Mouse (Mus musculus) thymus, adult 2 months (tissue): ENCODE data around the gene Prdm11.

Experiments used
- CTCF ChIP-seq: fragments of 200-500 bp; IDR thresholded peaks from 2 replicates; pipeline ENCODE4 v1.5.1; 2012; ENCODE audit warnings: mild to moderate bottlenecking, control low read depth, low read length, moderate library complexity, borderline replicate concordance; ENCODE audit not compliant: control insufficient read depth, poor library complexity, insufficient read depth; ENCODE audit errors: extremely low read depth
- POLR2A ChIP-seq: fragments of 200-500 bp; IDR thresholded peaks from 2 replicates; pipeline ENCODE4 v1.6.1; 2012; ENCODE audit warnings: mild to moderate bottlenecking, low read length, control low read depth, moderate library complexity; ENCODE audit not compliant: control insufficient read depth, poor library complexity, insufficient read depth; ENCODE audit errors: extremely low read depth

DNA sequence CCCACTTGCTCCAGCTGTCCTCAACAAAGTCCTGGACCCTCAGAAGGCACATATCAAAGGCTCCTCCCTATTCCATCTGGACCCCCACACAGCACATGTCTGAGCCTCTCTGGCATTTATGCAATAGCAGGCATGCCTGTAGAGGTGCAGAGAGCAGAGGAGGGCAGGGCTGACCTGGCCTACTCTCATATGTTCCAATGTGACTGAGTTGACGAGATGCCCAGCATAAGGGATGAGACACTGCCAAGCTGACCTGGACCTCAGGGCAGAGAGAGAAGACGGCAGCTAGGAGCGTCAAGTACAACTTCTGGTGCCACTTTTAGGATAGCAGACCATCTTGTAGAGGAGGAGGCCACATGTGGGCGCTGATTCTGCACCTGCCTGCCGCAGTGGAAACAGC lies 54.0 kb downstream of the Prdm11 start:
- TF ChIP-seq CTCF (no peak), POLR2A (no peak)
